Mouse (Mus musculus) common myeloid progenitor, adult 5-6 weeks (primary cell): ENCODE results near the gene Spire2. TPM values are rescaled to one million over a fixed set of nuclear protein-coding genes. Genes with fewer than 3 reads are reported as not detected.

Experiments used
- ATAC-seq: replicated peaks from 2 replicates; pipeline ENCODE4 v1.8.0; 2016; ENCODE audit warnings: low read depth, mild to moderate bottlenecking, moderate TSS enrichment, inconsistent platforms; ENCODE audit not compliant: poor library complexity, severe bottlenecking
- total RNA-seq: library from RNA; stranded (forward); fragments of 200-1000, 187-1606 nt; gene quantifications from 2 replicates; pipeline ENCODE4 v1.2.3, GENCODE M21; 2017

The Spire2 gene
- total RNA-seq, 1 experiment from 2014 or later = 2.9 TPM

GRCm38 (mm10) chr8:123375701-123376100, 43.2 kb downstream of the Spire2 start:
- ATAC-seq = no peak

GRCm38 (mm10) chr8:123376106-123376505, 43.6 kb downstream of the Spire2 start:
- no peak for ATAC-seq

- no peak for ATAC-seq
Measured at GRCm38 (mm10) chr8:123381711-123382110, 49.2 kb downstream of the Spire2 start.

- no peak for ATAC-seq
Measured at GRCm38 (mm10) chr8:123382516-123382915, 50.0 kb downstream of the Spire2 start.

- peak; percentile 71; the same call in 1 of the 2 replicates for ATAC-seq
Measured at GRCm38 (mm10) chr8:123384883-123385540, 52.5 kb downstream of the Spire2 start.

- no peak for ATAC-seq
Measured at GRCm38 (mm10) chr8:123387041-123387440, 54.5 kb downstream of the Spire2 start.

- no peak for ATAC-seq
Measured at GRCm38 (mm10) chr8:123387801-123388200, 55.3 kb downstream of the Spire2 start.

GRCm38 (mm10) chr8:123389026-123389425, 56.5 kb downstream of the Spire2 start:
- no peak for ATAC-seq

- peak; percentile 52; the same call in 1 of the 2 replicates for ATAC-seq
Measured at GRCm38 (mm10) chr8:123398308-123398707, 65.8 kb downstream of the Spire2 start.

GRCm38 (mm10) chr8:123401936-123402335, 69.4 kb downstream of the Spire2 start:
- no peak for ATAC-seq

GRCm38 (mm10) chr8:123402730-123403326, 70.3 kb downstream of the Spire2 start:
- ATAC-seq = no peak

- ATAC-seq = no peak
Measured at GRCm38 (mm10) chr8:123404521-123404920, 72.0 kb downstream of the Spire2 start.

GRCm38 (mm10) chr8:123406786-123407185, 74.3 kb downstream of the Spire2 start, which contains the start of gene Mc1r:
Mc1r (plus strand) TSS chr8:123407107.
- ATAC-seq = peak; percentile 35

- ATAC-seq = no peak
Measured at GRCm38 (mm10) chr8:123407612-123408011, 75.1 kb downstream of the Spire2 start.

GRCm38 (mm10) chr8:123408586-123409544, 76.4 kb downstream of the Spire2 start:
- peak; percentile 62 for ATAC-seq

- ATAC-seq = no peak
Measured at GRCm38 (mm10) chr8:123410049-123410587, 77.6 kb downstream of the Spire2 start.

- no peak for ATAC-seq
Measured at GRCm38 (mm10) chr8:123410788-123411187, 78.3 kb downstream of the Spire2 start.

- ATAC-seq = peak; percentile 28
Measured at GRCm38 (mm10) chr8:123411246-123411645, 78.7 kb downstream of the Spire2 start, which contains the start of gene Tubb3. Tubb3 (plus strand) TSS chr8:123411424.

- ATAC-seq = no peak
Measured at GRCm38 (mm10) chr8:123411781-123412327, 79.3 kb downstream of the Spire2 start.
